ENCODE assay signal across 8 mouse cellular contexts in genomic region chr13:44065741-44066185, GRCm38 (mm10).
DNase-seq lines count a peak whose midpoint lies in the region; ATAC-seq and TF ChIP-seq lines count a peak whose summit lies in the region.

No protein-coding gene starts in this region.

- ATAC-seq in heart, embryonic 14.5 days (ENCODE audit: insufficient number of reproducible peaks, insufficient read depth, low FRiP score, low read depth): no peak; the same call in 1 of the 2 replicates

- DNase-seq in urinary bladder, postnatal 14 days (ENCODE audit: low spot score): peak; percentile 11
- DNase-seq in urinary bladder, adult 2 months (ENCODE audit: low spot score): no peak
- peak; percentile 50 for DNase-seq in liver
- no peak for DNase-seq in c-Kit-positive CD71-positive TER-119-positive erythroid progenitor cells, embryonic 14.5 days (ENCODE audit: low spot score)
- no peak for DNase-seq in frontal cortex, postnatal 14 days (ENCODE audit: low spot score in 2 of 2)
- DNase-seq in neural tube, embryonic 10.5 days (ENCODE audit: extremely low spot score, low spot score): no peak

- no peaks in the 10 kb centered on the region for H3K27me3 ChIP-seq in heart, embryonic 14.5 days (ENCODE audit: control insufficient read depth, insufficient read depth, low read length)
- no peaks in the 10 kb centered on the region for H3K27me3 ChIP-seq in small intestine, adult 2 months (ENCODE audit: control insufficient read depth, insufficient read depth, low read length)

- H3K9me3 ChIP-seq in heart, embryonic 14.5 days (ENCODE audit: control insufficient read depth, low read length): no peaks in the 10 kb centered on the region

- peak overlapping the region; percentile 39 for H3K9ac ChIP-seq in heart, embryonic 14.5 days (ENCODE audit: low read length)

- TF ChIP-seq CTCF in small intestine, adult 2 months (IDR thresholded peaks at IDR 0.05; ENCODE audit: extremely low read depth, insufficient read length, insufficient replicate concordance, low read depth, low read length): no peak

- peaks cover 40 to 45% of the 10 kb centered on the region in 2 experiments for H3K4me1 ChIP-seq in heart, embryonic 14.5 days (ENCODE audit: control insufficient read depth in 2 of 2, insufficient read depth in 2 of 2, low read length in 2 of 2)
- peaks cover 20% of the 10 kb centered on the region for H3K4me1 ChIP-seq in small intestine, adult 2 months (ENCODE audit: control insufficient read depth, insufficient read depth, insufficient read length, low read length)

- peak overlapping the region; percentile 47 for H3K4me2 ChIP-seq in heart, embryonic 14.5 days (ENCODE audit: low read length)

- TF ChIP-seq POLR2A in small intestine, adult 2 months (IDR thresholded peaks at IDR 0.05; ENCODE audit: low read depth, low read length): no peak

- H3K27ac ChIP-seq in heart, embryonic 14.5 days (replicated peaks in 1 of 2; ENCODE audit: control insufficient read depth in 1 of 2, insufficient read depth in 1 of 2, low read depth in 2 of 2, low read length in 2 of 2): peak overlapping the region; percentile 93 to 95
- H3K27ac ChIP-seq in small intestine, adult 2 months (ENCODE audit: insufficient read depth, low read depth, low read length): peak overlapping the region; percentile 69

- 4% methylated on average over 13 of the region's 13 CpGs for WGBS in heart, embryonic 14.5 days
- 3% methylated on average over 13 of the region's 13 CpGs for WGBS in small intestine, adult 2 months

- H3K36me3 ChIP-seq in heart, embryonic 14.5 days (ENCODE audit: control insufficient read depth, insufficient read depth, low read length): no peaks in the 10 kb centered on the region
- no peaks in the 10 kb centered on the region for H3K36me3 ChIP-seq in small intestine, adult 2 months (ENCODE audit: control insufficient read depth, insufficient read depth, low read length)

- no peak overlapping the region for H3K4me3 ChIP-seq in heart, embryonic 14.5 days (ENCODE audit: control insufficient read depth in 1 of 2, insufficient read depth in 1 of 2, low read depth in 1 of 2, low read length in 2 of 2)
- no peak overlapping the region for H3K4me3 ChIP-seq in small intestine, adult 2 months (ENCODE audit: low read depth, low read length)

Comparison
In these comparisons a context has a peak if more than half of its experiments do, and no peak if none do; other contexts are left out.
1. DNase-seq: peak in urinary bladder, postnatal 14 days (single experiment) and liver (single experiment); none in urinary bladder, adult 2 months (single experiment), c-Kit-positive CD71-positive TER-119-positive erythroid progenitor cells, embryonic 14.5 days (single experiment), frontal cortex, postnatal 14 days (0 of 2) and neural tube, embryonic 10.5 days (single experiment).